Mouse (Mus musculus): ENCODE data around the gene Gm3250. TPM values are rescaled to one million over a fixed set of nuclear protein-coding genes. Genes with fewer than 3 reads are reported as not detected.
"Not testable (repeated sequence)": the region's sequence is repeated elsewhere in the genome, so short reads cannot be mapped to it uniquely, and the experiment has no call there.

Gene Gm3250
- total and polyA plus RNA-seq, 3 experiments = not detected

DNA sequence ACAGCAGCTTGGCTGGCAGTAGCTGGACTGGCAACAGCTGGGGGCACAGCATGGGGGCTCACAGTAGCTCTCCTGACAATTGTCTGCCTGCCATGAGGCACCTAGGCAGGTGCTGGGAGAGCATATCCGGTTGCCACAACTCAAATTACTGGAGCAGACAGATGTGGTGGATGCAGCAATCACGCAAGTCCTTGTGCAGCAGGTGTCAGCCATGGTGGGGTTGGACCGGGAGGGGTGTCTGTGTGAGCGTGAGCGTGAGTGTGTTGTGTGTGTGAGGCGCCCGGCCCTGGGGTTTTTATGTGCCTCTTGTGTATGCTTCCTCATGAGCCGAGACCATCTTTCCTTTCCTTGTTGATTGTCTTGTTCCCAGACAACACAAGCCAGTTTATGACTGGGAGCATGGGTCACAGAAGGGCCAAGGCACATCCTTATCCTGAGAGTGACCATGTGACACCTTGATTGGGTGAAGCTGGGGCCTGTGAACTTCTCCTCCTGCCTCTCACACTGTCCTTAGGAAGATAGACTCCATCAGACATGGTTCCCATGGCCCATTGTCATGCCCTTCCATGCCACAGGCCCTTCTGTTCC lies 16.7 kb upstream of the Gm3250 start, which contains the start of gene Gm19668:
TSS of gene Gm19668 (minus strand) at position 213 of the 588 bp plus-strand sequence.
- Histone ChIP-seq H3K27me3 (replicated peaks) (peaks cover 70% of the 10 kb centered on the region), H3K9me3 (replicated peaks; ENCODE audit: low read length) (no peaks in the 10 kb centered on the region), H3K4me1 (ENCODE audit: control insufficient read depth in 1 of 2, insufficient read depth in 2 of 2) (no peaks in the 10 kb centered on the region), H3K4me2 (ENCODE audit: insufficient read depth, low read depth, poor library complexity, severe bottlenecking) (no peak within 1 kb of the TSS), H3K4me3 (replicated peaks in 1 of 3; ENCODE audit: low read depth in 2 of 3, low read length in 2 of 3, poor library complexity in 1 of 3) (no peak within 1 kb of the TSS), H3K36me3 (replicated peaks in 1 of 2; ENCODE audit: control insufficient read depth in 1 of 2, insufficient read depth in 1 of 2, low read length in 1 of 2) (no peaks in the 10 kb centered on the region), H3K9ac (ENCODE audit: insufficient read depth, low read depth) (no peak within 1 kb of the TSS), H3K79me2 (replicated peaks; ENCODE audit: control insufficient read depth, extremely low read depth, insufficient read depth, poor library complexity, severe bottlenecking) (no peaks in the 10 kb centered on the region), H3K27ac (ENCODE audit: insufficient read depth, low read depth) (no peak within 1 kb of the TSS)
- dilution Hi-C loops (cut with MboI; ENCODE audit: extremely low pct_ligation_motif_present, extremely low pct_unique_long_range_greater_than_20kb, low sequenced_read_pairs) = no loop called here
- in situ Hi-C loops (cut with MboI; ENCODE audit: low pct_ligation_motif_present, low pct_unique_long_range_greater_than_20kb, low sequenced_read_pairs) = no loop called here
- no peak for DNase-seq (ENCODE audit: extremely low read depth)
- TF ChIP-seq MAX (IDR thresholded peaks at IDR 0.05; ENCODE audit: low read length) = no peak
- TF ChIP-seq NELFE (IDR thresholded peaks at IDR 0.05; ENCODE audit: low read depth, low read length) = no peak
- TF ChIP-seq ZNF384 (IDR thresholded peaks at IDR 0.05; ENCODE audit: low read depth, low read length) = no peak

DNA sequence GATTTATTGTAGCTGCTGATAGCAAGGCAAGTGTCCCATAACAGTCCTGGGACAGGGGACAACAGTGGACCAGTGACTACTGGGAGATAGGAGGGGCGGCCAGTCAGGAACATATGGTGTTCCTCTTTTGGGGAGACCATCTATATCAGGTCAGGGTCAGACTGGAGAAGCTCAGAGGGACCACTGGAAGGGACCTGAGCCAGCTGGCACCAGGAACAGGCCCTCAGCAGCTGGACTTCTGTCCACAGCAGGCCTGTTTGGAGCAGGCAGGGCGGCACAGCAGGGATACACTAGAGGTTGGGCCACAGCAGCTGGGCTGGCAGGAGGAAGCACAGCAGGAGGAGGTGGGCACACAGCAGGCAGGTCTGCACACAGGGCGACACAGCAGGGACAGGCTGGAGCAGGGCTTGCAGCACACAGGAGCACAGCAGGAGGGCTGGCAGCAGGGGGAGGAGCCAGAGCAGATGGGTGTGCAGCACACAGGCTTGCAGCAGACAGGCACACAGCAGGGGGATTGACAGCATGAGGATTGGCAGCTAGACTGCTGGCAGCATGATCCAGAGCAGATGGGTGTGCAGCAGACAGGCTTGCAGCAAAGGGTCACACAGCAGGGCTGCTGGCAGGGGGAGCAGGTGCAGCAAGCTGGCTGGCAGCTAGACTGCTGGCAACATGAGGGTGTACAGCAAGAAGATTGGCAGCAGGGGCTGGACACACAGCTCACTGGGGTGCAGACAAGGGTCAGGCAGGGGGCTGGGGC lies 16.0 kb upstream of the Gm3250 start:
- H3K79me2 ChIP-seq (replicated peaks; ENCODE audit: control insufficient read depth, extremely low read depth, insufficient read depth, poor library complexity, severe bottlenecking); H3K9ac ChIP-seq (ENCODE audit: insufficient read depth, low read depth); H3K9me3 ChIP-seq (replicated peaks; ENCODE audit: low read length); dilution Hi-C loops (cut with MboI; ENCODE audit: extremely low pct_ligation_motif_present, extremely low pct_unique_long_range_greater_than_20kb, low sequenced_read_pairs); H3K4me1 ChIP-seq (ENCODE audit: control insufficient read depth in 1 of 2, insufficient read depth in 2 of 2); H3K4me2 ChIP-seq (ENCODE audit: insufficient read depth, low read depth, poor library complexity, severe bottlenecking); H3K27ac ChIP-seq (ENCODE audit: insufficient read depth, low read depth); DNase-seq (ENCODE audit: extremely low read depth); H3K4me3 ChIP-seq (replicated peaks in 1 of 3; ENCODE audit: low read depth in 2 of 3, low read length in 2 of 3, poor library complexity in 1 of 3); H3K36me3 ChIP-seq (replicated peaks in 1 of 2; ENCODE audit: control insufficient read depth in 1 of 2, insufficient read depth in 1 of 2, low read length in 1 of 2); in situ Hi-C loops (cut with MboI; ENCODE audit: low pct_ligation_motif_present, low pct_unique_long_range_greater_than_20kb, low sequenced_read_pairs): not testable (repeated sequence)
- peaks cover 71% of the 10 kb centered on the region for H3K27me3 ChIP-seq (replicated peaks)

DNA sequence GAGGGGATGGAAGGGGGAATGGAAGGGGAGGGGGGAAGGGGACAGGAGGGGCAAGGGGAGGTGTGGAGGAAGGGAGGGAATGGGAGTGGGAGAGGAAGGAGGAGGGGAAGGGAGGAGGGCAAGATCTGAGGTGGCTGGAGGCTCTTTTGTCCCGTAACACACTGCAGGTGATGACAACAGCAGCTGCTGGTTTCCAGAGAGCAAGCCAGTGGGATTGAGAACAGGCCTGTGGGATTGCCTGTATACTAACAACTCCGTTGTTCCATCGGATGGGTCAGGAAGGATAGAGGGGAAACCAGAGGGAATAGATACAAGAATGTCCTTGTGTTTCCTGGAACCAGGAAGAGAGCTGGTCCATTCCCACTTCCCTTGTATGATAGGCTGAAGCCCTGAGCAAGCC lies 15.3 kb upstream of the Gm3250 start:
- dilution Hi-C loops (cut with MboI; ENCODE audit: extremely low pct_ligation_motif_present, extremely low pct_unique_long_range_greater_than_20kb, low sequenced_read_pairs) = no loop called here
- no peaks in the 10 kb centered on the region for H3K4me1 ChIP-seq (ENCODE audit: control insufficient read depth in 1 of 2, insufficient read depth in 2 of 2)
- H3K4me2 ChIP-seq (ENCODE audit: insufficient read depth, low read depth, poor library complexity, severe bottlenecking) = no peak overlapping the region
- no peaks in the 10 kb centered on the region for H3K79me2 ChIP-seq (replicated peaks; ENCODE audit: control insufficient read depth, extremely low read depth, insufficient read depth, poor library complexity, severe bottlenecking)
- DNase-seq (ENCODE audit: extremely low read depth) = no peak
- no peak overlapping the region for H3K9ac ChIP-seq (ENCODE audit: insufficient read depth, low read depth)
- TF ChIP-seq RCOR1 (conservative IDR thresholded peaks at IDR 0.05; ENCODE audit: low read depth, low read length) = no peak
- TF ChIP-seq IRF4 (IDR thresholded peaks at IDR 0.05; ENCODE audit: low read depth, low read length) = no peak
- no peak for TF ChIP-seq MAZ (IDR thresholded peaks at IDR 0.05; ENCODE audit: low read depth, low read length)
- TF ChIP-seq CHD2 (IDR thresholded peaks at IDR 0.05; ENCODE audit: low read length) = no peak
- TF ChIP-seq UBTF (IDR thresholded peaks at IDR 0.05; ENCODE audit: low read depth, low read length) = no peak
- no peak for TF ChIP-seq MYC (IDR thresholded peaks at IDR 0.05; ENCODE audit: low read depth, low read length)
- no peak for TF ChIP-seq CTCF (conservative IDR thresholded peaks at IDR 0.05 in 1 of 2, IDR thresholded peaks at IDR 0.05 in 1 of 2; ENCODE audit: low read depth in 2 of 2, low read length in 2 of 2)
- no peak for TF ChIP-seq KAT2A (IDR thresholded peaks at IDR 0.05; ENCODE audit: insufficient replicate concordance, low read length)
- TF ChIP-seq PAX5 (IDR thresholded peaks at IDR 0.05; ENCODE audit: low read length) = no peak
- TF ChIP-seq RAD21 (IDR thresholded peaks at IDR 0.05; ENCODE audit: low read depth, low read length) = no peak
- TF ChIP-seq SMC3 (IDR thresholded peaks at IDR 0.05; ENCODE audit: low read depth, low read length) = no peak
- no peak for TF ChIP-seq POLR2AphosphoS2 (IDR thresholded peaks at IDR 0.05; ENCODE audit: low read depth, low read length)
- in situ Hi-C loops (cut with MboI; ENCODE audit: low pct_ligation_motif_present, low pct_unique_long_range_greater_than_20kb, low sequenced_read_pairs) = no loop called here
- H3K27ac ChIP-seq (ENCODE audit: insufficient read depth, low read depth) = no peak overlapping the region
- H3K4me3 ChIP-seq (replicated peaks in 1 of 3; ENCODE audit: low read depth in 2 of 3, low read length in 2 of 3, poor library complexity in 1 of 3) = no peak overlapping the region
- no peaks in the 10 kb centered on the region for H3K9me3 ChIP-seq (replicated peaks; ENCODE audit: low read length)
- H3K27me3 ChIP-seq (replicated peaks) = peaks cover 71% of the 10 kb centered on the region
- no peaks in the 10 kb centered on the region for H3K36me3 ChIP-seq (replicated peaks in 1 of 2; ENCODE audit: control insufficient read depth in 1 of 2, insufficient read depth in 1 of 2, low read length in 1 of 2)

Data from CH12.LX (cell line).